In genomic region chr2:4593433-4593832, GRCm38 (mm10) we compare ENCODE assay signal across 8 mouse cellular contexts. TPM values are rescaled to one million over a fixed set of nuclear protein-coding genes. Genes with fewer than 3 reads are reported as not detected.
DNase-seq lines count a peak whose midpoint lies in the region; ATAC-seq and TF ChIP-seq lines count a peak whose summit lies in the region.

No protein-coding gene starts in this region.

- 21% methylated on average over 9 of the region's 9 CpGs for WGBS in lung, embryonic 15.5 days
- WGBS in thymus, adult 2 months, result 28% methylated on average over 9 of the region's 9 CpGs

- no peak overlapping the region for H3K4me3 ChIP-seq in lung, embryonic 15.5 days
- H3K4me3 ChIP-seq in thymus, adult 2 months (ENCODE audit: control insufficient read depth, insufficient read depth, low read length), result no peak overlapping the region

- TF ChIP-seq CTCF in thymus, adult 2 months (IDR thresholded peaks at IDR 0.05; ENCODE audit: borderline replicate concordance, control insufficient read depth, extremely low read depth, insufficient read depth, low read length, poor library complexity), result no peak

- H3K27me3 ChIP-seq in lung, embryonic 15.5 days, result no peaks in the 10 kb centered on the region
- no peaks in the 10 kb centered on the region for H3K27me3 ChIP-seq in thymus, adult 2 months (ENCODE audit: control insufficient read depth, insufficient read depth, low read length)

- peak; percentile 30 for DNase-seq in right cerebral cortex, postnatal 14 days
- DNase-seq in right cerebral cortex, adult 2 months (ENCODE audit: low spot score in 2 of 2), result no peak
- DNase-seq in embryo, embryonic 11 days, result peak; percentile 74
- peak; percentile 88 to 92 for DNase-seq in heart, adult 18-20 months
- peak; percentile 73 to 74 for DNase-seq in kidney, adult 8-10 months
- DNase-seq in thymus, adult 2 months, result peak; percentile 44
- no peak for DNase-seq in frontal cortex, postnatal 25 days (ENCODE audit: low spot score in 2 of 2)

- H3K9ac ChIP-seq in lung, embryonic 15.5 days, result no peak overlapping the region

- H3K9me3 ChIP-seq in lung, embryonic 15.5 days, result no peaks in the 10 kb centered on the region

- no peak overlapping the region for H3K4me2 ChIP-seq in lung, embryonic 15.5 days

- H3K4me1 ChIP-seq in lung, embryonic 15.5 days, result peaks cover 19% of the 10 kb centered on the region
- H3K4me1 ChIP-seq in thymus, adult 2 months (replicated peaks; ENCODE audit: control insufficient read depth, insufficient read depth, low read length), result no peaks in the 10 kb centered on the region

- ATAC-seq in lung, embryonic 15.5 days (ENCODE audit: borderline replicate concordance, extremely low read depth, low FRiP score, low TSS enrichment), result peak; percentile 78; the same call in 1 of the 2 replicates

- H3K27ac ChIP-seq in lung, embryonic 15.5 days, result peak overlapping the region; percentile 8; the same call in 1 of the 2 replicates
- no peak overlapping the region for H3K27ac ChIP-seq in thymus, adult 2 months (ENCODE audit: control insufficient read depth, insufficient read depth, low read length)

- H3K36me3 ChIP-seq in lung, embryonic 15.5 days, result peaks cover 85% of the 10 kb centered on the region
- no peaks in the 10 kb centered on the region for H3K36me3 ChIP-seq in thymus, adult 2 months (ENCODE audit: control insufficient read depth, insufficient read depth, low read length)

- TF ChIP-seq POLR2A in thymus, adult 2 months (IDR thresholded peaks at IDR 0.05; ENCODE audit: control insufficient read depth, extremely low read depth, insufficient read depth, low read length, poor library complexity), result no peak

RNA-seq across cellular contexts. Expression of gene Prpf18, which starts 58.5 kb away (rescaled TPM):
- total RNA-seq in heart, adult 18-20 months (2021), result 10 to 100 TPM; 34.2 to 35.5 TPM
- polyA plus RNA-seq in lung, embryonic 15.5 days (2015; fragmentation: Nextera tagmentation; extraction: Ambion mirVana), result 40.1 and 46.4 TPM in 2 replicates
- 19.5 and 20.6 TPM in 2 replicates for polyA plus RNA-seq in thymus, adult 2 months (2012; rRNA removed)

Comparison
In these comparisons a context has a peak if more than half of its experiments do, and no peak if none do; other contexts are left out.
1. DNase-seq: peak in right cerebral cortex, postnatal 14 days (single experiment), embryo, embryonic 11 days (single experiment), heart, adult 18-20 months (2 of 2), kidney, adult 8-10 months (2 of 2) and thymus, adult 2 months (single experiment); none in right cerebral cortex, adult 2 months (0 of 2) and frontal cortex, postnatal 25 days (0 of 2).